Mouse (Mus musculus) NIH3T3 (cell line): ENCODE measurements around the gene Zfp296.

Source experiments
- DNase-seq: peaks from one replicate; pipeline ENCODE4 v3.0.0-alpha.2; 2012; ENCODE audit warnings: low read depth

Zfp296 gene

DNA sequence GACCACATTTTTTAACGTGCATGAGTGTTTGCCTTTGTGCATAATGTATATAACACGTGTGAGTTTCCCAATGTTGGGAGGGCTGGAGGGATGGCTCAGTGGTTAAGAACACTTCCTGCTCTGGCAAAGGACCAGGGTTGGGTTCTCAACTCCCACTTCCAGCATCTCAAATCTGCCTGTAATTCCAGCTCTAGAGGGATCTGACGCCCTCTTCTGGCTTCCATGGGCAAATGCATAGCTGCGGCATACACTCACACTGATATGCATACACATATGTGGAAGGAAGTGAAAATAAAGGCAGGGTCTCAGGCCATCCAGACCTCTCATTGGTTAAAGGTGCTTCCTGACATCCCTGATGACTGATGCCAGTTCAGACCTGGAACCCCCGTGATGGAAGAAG, 30.2 kb downstream of the Zfp296 start:
- DNase-seq = no peak

DNA sequence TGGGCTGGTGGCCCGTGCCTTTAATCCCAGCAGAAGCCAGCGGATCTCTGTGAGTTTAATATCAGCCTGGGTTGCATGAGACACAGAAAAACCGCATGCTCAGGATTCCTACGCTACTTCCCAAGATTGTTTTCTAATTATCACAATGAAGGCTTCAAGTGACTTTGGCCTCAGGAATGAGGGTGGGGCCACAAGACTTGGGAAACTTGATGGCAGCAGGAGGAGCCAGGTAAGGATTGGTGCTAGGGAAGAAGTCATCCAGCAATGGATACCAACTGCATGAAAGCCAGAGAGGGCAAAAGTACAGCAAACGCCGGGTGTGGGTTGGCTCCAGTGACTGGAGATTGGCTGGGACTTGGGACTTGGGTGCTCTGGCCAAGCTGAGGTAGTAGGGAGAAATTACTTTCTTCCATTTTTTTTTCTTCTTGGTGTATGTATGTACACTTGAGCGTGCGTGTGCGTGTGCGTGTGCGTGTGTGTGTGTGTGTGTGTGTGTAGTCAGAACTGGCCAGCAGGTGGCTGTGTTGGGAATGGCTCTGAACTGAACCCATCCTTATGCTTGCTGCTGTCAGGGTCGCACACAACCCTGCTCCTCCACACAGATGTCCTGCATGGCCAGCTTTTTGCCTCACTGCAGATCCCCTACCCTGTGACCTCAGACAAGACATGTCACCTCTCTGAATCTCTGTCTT, 32.7 kb downstream of the Zfp296 start:
- DNase-seq = no peak

DNA sequence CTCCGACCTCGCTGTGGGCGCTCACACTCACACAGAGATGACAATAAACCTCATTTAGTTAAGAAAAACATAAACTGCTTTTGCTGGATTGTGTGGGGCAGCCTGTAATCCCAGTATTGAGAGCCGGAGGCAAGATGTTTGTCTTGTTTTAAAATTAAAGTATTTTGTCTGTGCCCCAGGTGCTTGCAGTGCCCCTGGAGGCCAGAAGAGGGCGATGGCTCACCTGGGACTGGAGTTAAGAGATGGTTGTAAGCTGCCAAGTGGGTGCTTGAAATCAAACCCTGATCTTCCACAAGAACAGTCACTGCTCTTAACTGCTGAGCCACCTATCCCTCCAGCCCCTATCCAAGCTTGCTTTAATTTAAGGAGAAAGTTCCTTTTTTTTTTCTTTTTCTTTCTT, 33.9 kb downstream of the Zfp296 start:
- no peak for DNase-seq

DNA sequence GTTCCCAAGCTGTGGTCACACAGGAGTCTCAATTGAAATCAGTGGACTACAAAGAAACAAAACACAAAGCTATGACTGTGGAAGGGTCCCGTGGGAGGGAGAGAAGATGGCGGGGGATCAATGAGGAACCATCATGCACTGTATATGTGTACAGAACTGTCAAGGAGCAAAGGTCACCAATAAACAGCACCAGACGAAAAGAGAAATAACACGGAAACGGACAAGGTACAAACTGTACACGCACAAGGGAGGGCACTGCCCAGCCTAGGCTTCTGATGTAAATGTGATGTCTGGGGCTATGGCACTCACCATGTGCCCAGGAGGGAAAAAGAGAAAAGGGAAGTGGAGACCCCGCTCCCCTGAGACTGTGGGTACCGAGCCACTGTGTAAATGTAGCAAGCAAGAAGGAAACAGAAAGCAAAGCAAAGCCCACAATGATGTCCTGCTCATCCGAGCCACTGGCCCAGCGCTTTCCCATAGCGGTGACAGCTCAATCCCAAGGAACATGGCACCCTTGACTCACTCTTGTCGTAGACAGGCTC, 38.0 kb downstream of the Zfp296 start:
- no peak for DNase-seq

DNA sequence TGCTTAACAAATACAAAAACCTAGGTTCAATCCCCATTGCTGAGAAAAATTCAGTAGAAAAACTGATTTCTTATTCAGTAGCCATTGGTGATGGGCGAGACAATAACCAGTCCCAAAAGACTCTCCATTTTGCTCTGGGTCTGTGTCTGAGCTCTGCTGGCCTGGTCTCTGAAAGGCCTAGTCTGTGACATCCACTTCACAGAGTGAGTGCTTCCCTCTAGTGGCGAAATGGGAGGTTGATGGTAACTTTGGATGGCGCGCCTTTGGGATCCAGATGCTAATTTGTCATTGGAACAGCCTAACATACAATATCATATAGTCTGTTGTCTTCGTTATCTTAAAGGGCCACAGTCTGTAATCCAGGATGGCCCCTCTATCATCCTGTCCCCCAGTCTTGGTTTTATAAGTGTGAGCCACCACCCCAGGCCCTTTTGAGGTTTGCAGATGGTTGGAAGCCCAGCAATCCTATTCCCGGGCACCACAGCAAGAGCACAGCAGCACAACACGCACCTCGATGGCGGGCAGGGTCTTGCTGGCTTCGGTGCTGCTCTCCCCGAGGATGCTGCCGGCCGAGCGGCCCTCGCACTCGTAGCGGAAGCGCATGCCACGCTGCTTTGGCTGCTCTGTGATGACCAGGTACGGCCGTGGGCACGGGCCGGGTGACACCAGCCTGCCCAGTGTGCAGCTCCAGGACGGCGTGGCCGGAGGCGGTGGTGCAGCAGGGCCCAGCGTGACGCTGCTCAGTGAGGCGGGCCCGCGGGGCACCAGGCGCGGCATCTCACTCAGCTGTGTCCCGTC, 42.1 kb downstream of the Zfp296 start:
- DNase-seq = peak; percentile 87

DNA sequence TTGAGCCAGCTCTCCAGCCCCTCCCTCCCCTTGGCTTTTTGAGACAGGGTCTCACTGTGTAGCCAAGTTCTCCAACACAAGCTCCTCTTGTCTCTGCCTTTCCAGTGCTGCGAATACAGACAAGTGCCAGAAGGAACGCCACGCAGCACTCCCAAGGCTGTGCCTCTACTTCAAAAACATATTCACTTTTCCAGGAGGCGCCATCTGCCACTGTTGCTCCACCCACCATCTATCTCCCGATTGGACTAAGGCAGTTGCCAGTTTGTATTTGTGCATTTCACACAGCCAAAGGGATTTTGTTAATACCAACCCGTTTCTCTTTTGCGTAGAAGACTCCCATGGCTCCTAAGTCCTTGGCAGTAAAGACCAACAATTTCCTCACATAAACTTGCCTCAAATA, 43.7 kb downstream of the Zfp296 start:
- no peak for DNase-seq

DNA sequence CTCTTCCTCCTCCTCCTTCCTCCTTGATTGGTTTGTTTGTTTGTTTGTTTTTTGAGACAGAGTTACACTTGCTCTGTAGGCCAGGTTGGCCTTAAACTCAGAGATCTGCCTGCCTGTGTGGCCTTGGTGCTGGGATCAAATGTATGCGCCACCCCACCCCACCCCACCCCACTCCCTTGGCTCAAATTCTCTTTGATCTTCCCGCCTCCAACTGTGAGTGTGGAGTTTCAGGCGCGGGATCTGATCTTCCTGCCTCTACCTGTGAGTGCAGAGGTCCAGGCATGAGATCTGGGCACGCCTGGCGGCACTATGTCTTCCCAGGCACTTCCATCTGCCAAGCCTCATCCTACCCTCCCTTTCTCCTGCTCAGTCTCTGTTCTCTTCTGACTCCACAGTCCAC, 45.2 kb downstream of the Zfp296 start:
- DNase-seq = no peak

DNA sequence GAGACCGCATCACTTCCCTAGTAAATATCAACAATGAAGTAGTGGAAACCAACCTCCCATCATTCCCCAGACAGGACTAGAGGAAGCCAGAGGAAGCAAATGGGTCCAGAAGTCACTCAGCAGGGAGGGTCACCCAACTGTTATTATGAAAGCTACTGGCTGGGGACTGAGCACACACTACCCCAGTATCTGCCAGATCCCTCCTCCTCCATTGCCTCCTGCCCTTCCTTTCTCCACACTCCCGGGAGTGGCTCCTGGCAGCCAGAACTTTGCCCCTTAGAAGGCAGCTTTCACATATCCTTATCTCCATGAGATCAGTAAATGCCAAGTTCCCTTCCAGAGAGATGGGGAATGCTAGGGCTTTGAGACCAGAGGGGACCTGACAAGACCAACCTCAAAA, 46.3 kb downstream of the Zfp296 start:
- no peak for DNase-seq

DNA sequence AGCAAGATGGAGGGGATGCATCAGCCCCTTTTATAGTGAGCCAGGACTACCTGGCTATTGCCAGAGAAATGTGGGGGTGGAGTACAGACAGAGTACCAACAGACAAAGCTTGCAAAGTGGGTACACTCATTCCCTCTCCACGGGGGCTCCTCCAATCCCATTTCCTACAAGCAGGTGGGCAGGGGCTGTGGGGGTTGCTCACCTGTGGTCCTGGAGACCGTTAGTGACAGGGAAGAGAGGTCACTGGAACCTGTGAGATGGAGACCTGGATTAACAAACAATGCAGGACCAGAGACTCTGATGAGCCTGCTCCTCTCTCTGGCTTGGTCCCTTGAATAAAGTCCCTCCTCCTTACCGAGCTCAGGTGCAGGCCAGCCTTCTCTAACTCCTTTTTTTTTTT, 50.6 kb downstream of the Zfp296 start:
- no peak for DNase-seq

DNA sequence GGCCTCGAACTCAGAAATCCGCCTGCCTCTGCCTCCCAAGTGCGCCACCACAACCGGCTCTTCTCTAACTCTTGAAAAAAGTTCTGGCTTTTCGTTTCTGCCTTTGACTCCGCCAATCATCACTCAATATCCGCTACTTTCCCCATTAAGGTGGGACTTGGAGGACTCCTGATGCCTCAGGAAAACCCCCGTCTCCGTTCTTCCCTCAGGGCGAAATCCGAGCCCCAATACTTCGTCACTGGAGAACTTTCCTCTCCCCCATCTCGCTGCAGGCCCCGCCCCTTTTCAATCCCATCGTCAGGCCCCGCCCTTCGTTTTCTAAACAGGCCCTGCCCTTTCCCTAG, 51.1 kb downstream of the Zfp296 start:
- DNase-seq = no peak

DNA sequence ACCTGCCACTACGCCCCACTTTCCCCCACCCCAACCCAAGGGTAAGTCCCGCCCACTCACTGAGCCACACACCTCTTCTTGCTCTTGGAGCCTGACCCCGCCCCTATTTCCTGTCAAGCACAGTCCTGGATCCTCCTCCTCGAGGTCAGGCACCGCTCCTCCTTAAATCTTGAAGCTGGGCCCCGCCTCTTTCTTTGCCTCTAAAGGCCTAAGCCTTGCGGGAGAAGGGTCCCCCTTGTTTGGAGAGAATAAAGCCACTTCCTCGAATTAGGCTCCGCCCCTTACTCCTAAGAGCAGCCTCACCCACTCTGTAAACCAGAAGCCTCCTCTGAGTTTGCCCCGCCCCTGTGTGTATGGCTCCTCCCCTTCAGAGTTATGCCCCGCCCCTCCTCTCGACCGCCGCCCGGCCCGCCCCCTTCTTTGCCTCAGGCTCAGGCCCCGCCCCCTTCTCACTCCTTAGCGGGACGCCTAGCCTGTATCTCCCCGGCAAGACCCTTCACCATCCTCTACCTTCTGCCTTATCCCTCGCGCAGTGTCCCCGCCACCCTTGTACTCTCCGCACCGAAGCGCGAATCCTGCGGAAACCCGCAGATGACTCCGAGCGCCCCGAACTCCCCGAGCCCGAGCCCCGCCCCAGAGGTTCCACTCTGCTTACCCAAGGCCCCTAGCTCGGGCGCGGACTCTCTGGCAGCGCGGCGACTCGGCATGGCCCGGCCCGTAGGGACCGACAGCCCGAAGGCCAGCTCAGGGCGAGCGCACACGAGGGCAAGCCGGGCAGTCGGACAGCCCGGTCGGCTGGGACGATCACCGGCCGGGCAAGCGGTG, 51.7 kb downstream of the Zfp296 start:
- DNase-seq = peak; percentile 98

DNA sequence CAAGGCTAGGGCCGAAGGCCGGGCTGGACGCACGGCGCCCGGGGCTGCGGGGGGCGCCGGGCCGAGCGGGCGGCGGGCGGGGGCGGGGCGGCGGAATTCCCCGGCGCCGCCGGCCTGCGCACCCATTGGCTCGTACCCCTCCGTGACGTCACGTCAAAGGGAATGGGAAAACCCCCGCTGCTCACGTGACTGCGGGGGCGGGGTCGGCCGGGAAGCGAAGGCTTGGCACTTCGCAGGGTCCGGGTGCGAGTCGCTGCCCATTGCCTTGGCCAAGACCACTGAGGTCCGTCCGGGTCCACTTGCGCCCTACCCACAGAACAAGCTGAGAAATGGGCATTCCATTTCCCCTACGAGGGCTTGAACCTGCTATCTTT, 52.3 kb downstream of the Zfp296 start, which contains the start of gene Relb:
Relb (minus strand) TSS at position 78 of the 374 bp plus-strand sequence.
- DNase-seq = peak; percentile 97
